Mouse (Mus musculus): ENCODE measurements around the gene Homer3.

The Homer3 gene

DNA sequence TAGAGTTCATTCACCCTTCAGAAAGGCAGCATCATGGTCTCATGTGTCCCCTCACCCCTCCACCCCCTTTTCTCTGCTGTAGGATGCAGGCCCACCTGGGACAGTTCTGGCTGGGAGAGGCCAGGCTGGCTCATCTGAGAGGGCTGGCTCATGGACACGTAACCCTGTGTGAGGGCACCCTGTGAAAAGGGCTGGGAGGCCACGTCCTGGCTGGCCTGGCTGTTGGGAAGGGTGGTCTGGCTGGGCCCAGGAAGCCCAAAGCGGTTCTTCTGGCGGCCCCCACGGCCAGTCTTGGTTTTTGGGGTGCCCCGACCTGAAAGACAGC lies 50.2 kb downstream of the Homer3 start:
- no peak for DNase-seq (ENCODE audit: low spot score)

DNA sequence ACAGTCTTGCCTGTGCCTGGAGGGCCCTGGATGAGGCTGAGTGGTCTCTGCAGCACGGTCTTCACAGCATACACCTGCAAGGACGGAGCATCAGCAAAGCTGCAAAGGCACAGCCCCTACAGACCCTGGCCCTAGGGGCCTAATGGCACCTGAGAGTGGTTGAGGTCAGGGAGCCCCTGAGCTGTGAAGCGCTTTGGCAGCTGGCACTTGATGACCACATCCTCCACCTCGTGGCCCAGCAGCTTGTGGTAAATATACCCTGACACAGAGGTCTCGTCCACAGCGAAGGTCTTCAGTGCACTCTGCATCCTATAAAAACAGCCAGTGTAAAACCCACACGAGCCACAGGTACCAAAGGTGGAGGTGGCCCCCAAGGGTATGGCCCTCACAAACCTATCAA lies 56.3 kb downstream of the Homer3 start:
- no peak for DNase-seq (ENCODE audit: low spot score)

DNA sequence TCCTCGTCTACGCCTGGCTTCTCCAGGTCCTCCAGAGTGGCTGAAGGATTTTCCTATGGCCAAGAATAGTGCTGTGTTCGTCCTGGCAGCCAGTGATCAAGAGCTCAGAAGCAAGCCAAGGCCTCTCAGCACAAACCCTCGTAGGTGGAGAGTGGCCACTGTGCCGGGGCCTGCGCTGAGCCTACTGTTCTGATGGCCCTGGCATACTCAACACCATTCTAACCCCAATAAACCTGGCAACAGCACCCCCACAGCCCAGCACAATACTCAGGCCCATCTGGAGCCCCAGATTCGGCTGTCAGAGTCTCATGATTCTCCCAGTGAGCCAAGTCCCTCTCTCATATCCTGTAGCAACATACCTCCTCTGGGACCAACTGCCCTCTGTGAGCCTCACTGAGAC lies 58.0 kb downstream of the Homer3 start:
- DNase-seq (ENCODE audit: low spot score) = no peak

DNA sequence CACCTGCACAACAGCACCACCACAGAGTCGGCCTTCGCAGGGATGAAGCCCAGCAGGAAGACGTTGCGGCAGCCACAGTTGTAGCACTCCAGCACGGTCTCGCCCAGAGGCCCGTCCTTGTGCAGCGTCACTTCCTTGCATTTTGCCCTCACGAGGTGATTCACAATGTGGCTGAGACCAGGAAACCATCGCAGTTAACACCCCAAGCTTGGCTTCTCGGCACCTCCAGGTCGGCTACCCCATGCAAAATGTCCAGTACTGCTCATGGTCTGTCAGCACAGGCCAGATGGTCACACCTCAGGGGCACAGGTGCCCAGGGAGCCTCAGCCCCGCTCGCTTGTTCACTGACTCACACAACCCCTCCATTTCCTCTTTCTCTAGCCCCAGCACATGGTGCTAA lies 59.4 kb downstream of the Homer3 start:
- no peak for DNase-seq (ENCODE audit: low spot score)

DNA sequence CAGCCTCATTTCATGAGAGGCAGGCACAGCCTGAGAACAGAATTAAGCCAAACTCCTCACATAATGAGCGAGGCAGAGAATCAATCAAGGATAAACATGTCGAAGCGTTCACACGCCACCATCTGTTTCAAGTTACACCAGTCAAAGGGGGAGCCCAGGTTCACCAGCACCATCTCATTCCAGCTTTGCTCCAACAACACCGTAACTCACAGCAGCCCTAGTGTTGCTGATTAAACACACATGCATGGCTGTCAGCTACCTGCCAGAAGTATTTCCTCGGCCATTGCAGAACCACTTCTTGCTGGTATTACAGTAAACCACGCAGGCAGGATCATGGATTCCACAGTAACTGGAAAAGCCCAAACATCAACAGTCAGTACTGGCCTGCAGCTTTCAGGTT lies 60.4 kb downstream of the Homer3 start:
- peak; percentile 65 for DNase-seq (ENCODE audit: low spot score)

DNA sequence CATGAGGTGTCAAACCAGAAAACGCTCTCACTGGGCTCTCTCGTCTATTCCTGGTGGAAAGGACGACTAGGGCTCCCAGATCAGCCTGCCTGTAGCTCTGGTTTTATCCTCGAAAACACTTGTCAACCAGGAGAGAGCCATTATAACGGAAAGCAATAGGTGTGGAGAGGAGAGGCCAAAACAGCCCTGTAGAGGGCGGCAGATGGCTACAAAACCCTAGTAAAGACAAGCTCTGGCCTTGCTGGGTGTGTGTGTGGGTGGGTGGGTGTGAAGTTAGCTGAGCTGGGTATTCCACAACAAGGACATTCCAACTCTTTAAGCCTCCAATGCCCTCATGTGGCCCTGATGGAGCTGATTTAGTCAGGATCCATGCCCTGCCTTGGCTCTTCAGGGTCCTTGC lies 61.1 kb downstream of the Homer3 start:
- DNase-seq (ENCODE audit: low spot score) = peak; percentile 42

Measured in embryo, embryonic 10 days (tissue).